Mouse (Mus musculus) limb, embryonic 11.5 days (tissue): ENCODE measurements around the gene Rpl36al. TPM values are rescaled to one million over a fixed set of nuclear protein-coding genes. Genes with fewer than 3 reads are reported as not detected.

Source experiments
- ATAC-seq: fragments of 200-750 bp; cut with Nextera tagmentation; 2 replicates; pipeline ENCODE4 v1.8.0; 2017; ENCODE audit warnings: low read depth; ENCODE audit not compliant: insufficient number of reproducible peaks, low FRiP score, low TSS enrichment
- DNase-seq: peaks from one replicate; pipeline ENCODE4 v3.0.0-alpha.2; 2015; ENCODE audit warnings: low spot score
- H3K27ac ChIP-seq: fragments of 300-500 bp; sonication (generic); replicated peaks from 2 replicates; pipeline ENCODE4 v1.5.1; 2014; ENCODE audit warnings: low read depth, mild to moderate bottlenecking, low read length
- H3K27me3 ChIP-seq: fragments of 300-500 bp; sonication (generic); 2 replicates; pipeline ENCODE4 v1.6.1; 2014; ENCODE audit warnings: mild to moderate bottlenecking, low read length, mixed read lengths; ENCODE audit not compliant: control insufficient read depth, insufficient read depth
- H3K36me3 ChIP-seq: fragments of 300-500 bp; sonication (generic); 2 replicates; pipeline ENCODE4 v1.6.1; 2014; ENCODE audit warnings: mild to moderate bottlenecking, low read length, moderate library complexity, mixed read lengths; ENCODE audit not compliant: control insufficient read depth, insufficient read depth
- H3K4me1 ChIP-seq: fragments of 300-500 bp; sonication (generic); 2 replicates; pipeline ENCODE4 v1.6.1; 2014; ENCODE audit warnings: low read length, mixed read lengths; ENCODE audit not compliant: control insufficient read depth, insufficient read depth
- H3K4me2 ChIP-seq: fragments of 300-500 bp; sonication (generic); 2 replicates; pipeline ENCODE4 v1.6.1; 2014; ENCODE audit warnings: low read depth, mild to moderate bottlenecking, moderate library complexity; ENCODE audit not compliant: severe bottlenecking
- H3K4me3 ChIP-seq: fragments of 300-500 bp; sonication (generic); 2 replicates; pipeline ENCODE4 v1.5.1; 2014; ENCODE audit warnings: low read depth, low read length
- H3K9ac ChIP-seq: fragments of 300-500 bp; sonication (generic); 2 replicates; pipeline ENCODE4 v1.6.1; 2014; ENCODE audit warnings: mild to moderate bottlenecking, low read length
- H3K9me3 ChIP-seq: fragments of 300-500 bp; sonication (generic); 2 replicates; pipeline ENCODE4 v1.6.1; 2016; ENCODE audit warnings: low read length; ENCODE audit not compliant: control insufficient read depth
- WGBS: fragments of 180-500 bp; shearing (Covaris S2); extraction: QIAGEN DNeasy Blood & Tissue Kit; methylation state at CpG from one replicate; pipeline ENCODE4 v1.1.7; 2014; 5-methylcytosine and 5-hydroxymethylcytosine counted together
- polyA plus RNA-seq: library from polyadenylated mRNA; unstranded; fragments of >200 nt; fragmentation: Nextera tagmentation; extraction: Ambion mirVana; gene quantifications from 2 replicates; pipeline ENCODE4 v1.2.1, GENCODE M21; 2014

The Rpl36al gene
- 561 and 598 TPM in 2 replicates for polyA plus RNA-seq

DNA sequence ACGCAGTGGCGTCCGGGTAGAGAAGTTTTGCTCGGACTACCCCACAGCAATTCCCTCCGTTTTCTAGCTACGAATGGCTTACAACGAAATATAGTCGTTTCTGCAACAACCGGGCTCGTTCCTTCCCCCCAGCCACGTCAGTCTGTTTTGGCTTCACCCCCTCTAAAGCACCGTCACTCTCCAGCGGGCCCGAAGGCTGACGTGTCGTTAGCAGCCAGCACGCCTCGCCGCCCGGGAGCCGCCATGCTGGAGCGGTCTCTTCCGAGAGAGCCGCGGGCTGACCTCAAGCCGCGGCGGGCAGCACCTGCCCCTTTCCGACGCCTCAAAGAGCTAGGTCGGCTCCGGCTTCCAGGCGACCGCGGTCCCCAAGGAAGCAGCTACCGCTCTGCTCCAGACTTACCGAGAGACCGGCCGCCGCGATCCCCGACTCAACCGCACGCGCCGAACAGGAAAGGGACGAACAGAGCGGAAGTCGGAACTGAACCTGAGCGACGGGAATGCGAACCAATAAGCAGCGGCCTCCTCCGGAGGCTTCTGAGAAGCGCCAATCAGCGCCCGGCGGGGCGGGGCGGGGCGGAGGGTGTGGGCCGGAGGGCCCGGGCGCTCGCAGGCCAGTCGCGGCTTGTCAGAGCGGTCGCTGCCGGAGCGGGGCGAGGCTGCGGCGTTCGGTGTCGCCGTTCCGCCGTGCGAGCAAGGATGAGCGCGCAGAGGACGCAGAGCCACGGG is at the start of gene Rpl36al, which contains the start of gene Mgat2:
Gene Rpl36al, minus strand, starts transcription at position 501 of the 726 bp plus-strand sequence.
Gene Mgat2, plus strand, starts transcription at position 575 of the 726 bp plus-strand sequence.
- peak within 1 kb of the TSS; percentile 93 for H3K4me3 ChIP-seq
- peak within 1 kb of the TSS; percentile 73 for H3K27ac ChIP-seq
- peaks cover 7% of the 10 kb centered on the region for H3K4me1 ChIP-seq
- no peaks in the 10 kb centered on the region for H3K27me3 ChIP-seq
- DNase-seq: peak; percentile 98
- peak within 1 kb of the TSS; percentile 94 for H3K4me2 ChIP-seq
- peaks cover 2% of the 10 kb centered on the region for H3K36me3 ChIP-seq
- peak; percentile 99 for ATAC-seq
- H3K9ac ChIP-seq: peak within 1 kb of the TSS; percentile 89
- H3K9me3 ChIP-seq: no peaks in the 10 kb centered on the region
- WGBS: under 1% methylated on average over 79 of the region's 84 CpGs

DNA sequence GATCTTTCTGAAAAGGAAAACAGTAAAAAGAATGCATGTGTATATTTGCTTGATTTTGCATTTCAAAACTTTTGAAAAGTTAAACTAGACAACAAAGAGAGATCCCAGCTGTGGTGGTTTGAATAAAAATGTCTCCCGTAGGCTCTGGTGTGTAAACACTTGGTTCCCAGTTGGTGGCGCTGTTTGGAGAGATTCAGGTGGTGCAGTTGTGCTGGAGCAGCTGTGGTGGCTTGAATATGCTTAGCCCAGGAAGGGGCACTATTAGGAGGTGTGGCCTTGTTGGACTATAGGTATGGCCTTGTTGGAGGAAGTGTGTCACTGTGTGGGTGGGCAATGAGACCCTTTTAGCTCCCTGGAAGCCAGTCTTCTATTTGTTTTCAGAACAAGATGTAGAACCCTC is 45.4 kb upstream of the Rpl36al start:
- 61% methylated on average over 2 of the region's 2 CpGs for WGBS
- Histone ChIP-seq H3K27me3 (no peaks in the 10 kb centered on the region), H3K9me3 (no peaks in the 10 kb centered on the region), H3K4me2 (no peak overlapping the region), H3K9ac (no peak overlapping the region), H3K4me1 (no peaks in the 10 kb centered on the region), H3K36me3 (no peaks in the 10 kb centered on the region), H3K27ac (no peak overlapping the region), H3K4me3 (no peak overlapping the region)
- ATAC-seq (no peak), DNase-seq (no peak)

DNA sequence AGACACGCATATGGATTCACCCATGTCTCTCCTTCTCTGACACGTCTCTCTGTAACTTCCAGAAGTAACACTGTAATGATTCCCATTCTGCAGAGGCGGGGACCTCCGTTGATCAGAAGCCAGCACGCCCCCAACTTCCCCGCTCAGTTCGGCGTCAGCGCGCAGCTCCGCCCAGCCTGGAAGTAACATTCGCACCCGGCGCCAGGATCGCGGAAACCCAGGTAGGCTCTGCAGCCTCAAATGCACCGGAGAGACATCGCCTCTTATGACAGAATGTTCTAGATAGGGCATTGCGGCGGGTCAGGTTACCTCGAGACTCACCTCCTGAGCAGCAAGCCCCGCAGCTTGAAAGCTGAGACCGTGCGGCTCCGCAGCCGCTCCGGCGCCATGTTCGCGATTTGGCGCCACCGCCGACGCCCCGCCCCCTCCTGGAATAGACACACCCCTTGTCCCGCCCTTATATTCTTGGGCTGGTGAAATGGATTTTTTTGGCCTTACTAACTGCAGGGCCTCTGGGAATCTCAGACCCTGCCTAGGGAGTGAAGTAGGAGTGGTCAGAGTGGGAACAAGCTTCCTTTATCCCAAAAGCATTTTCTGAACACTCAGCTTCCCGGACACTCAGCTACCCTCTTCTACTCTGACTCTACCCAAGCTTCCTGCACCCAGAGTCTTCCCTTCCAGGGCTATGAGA is 44.0 kb upstream of the Rpl36al start, which contains the start of gene Pole2:
Gene Pole2, minus strand, starts transcription at position 420 of the 691 bp plus-strand sequence.
- peak within 1 kb of the TSS; percentile 78 for H3K9ac ChIP-seq
- peak; percentile 92 for ATAC-seq

DNA sequence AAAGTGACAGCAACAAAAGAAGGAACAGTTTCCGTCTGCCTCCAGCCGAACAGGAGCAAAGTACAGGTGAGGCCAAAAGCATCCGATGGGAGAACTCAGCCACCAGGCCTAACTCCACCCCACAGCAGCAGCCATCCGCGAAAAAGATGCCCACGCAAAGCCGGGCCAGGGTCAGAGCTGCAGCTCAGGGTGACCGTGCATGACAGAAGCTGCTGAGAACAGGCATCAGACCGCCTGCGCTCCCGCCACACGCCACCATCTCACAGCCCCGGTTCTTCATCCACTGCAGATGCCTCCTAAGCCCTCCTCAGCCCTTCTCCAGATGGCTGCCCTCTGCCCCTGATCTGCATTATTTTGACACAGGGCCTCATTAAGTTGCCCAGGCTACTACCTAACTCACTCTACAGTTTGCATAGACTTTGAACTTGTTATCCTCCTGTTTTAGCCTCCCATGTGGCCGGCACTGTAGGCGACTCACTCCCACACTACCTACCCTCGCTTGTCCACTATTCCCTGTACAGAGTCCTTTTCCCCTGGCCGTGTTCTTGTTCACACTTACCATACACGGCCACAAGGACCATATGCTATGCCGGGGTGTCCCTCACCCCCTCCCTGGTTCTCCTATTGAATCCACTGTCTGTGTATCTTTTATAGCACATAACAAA is 36.9 kb upstream of the Rpl36al start:
- WGBS: 92% methylated on average over 17 of the region's 19 CpGs
- Histone ChIP-seq H3K4me3 (no peak overlapping the region), H3K9me3 (no peaks in the 10 kb centered on the region), H3K9ac (no peak overlapping the region), H3K36me3 (peaks cover 11% of the 10 kb centered on the region; the same call in 1 of the 2 replicates), H3K27me3 (no peaks in the 10 kb centered on the region), H3K4me2 (no peak overlapping the region), H3K27ac (no peak overlapping the region), H3K4me1 (no peaks in the 10 kb centered on the region)
- no peak for ATAC-seq
- DNase-seq: no peak

More for the DNA sequence above, 44.0 kb upstream of the Rpl36al start, which contains the start of gene Pole2:
- peak within 1 kb of the TSS; percentile 45 for H3K4me2 ChIP-seq
- DNase-seq: peak; percentile 90
- H3K4me1 ChIP-seq: no peaks in the 10 kb centered on the region
- peak within 1 kb of the TSS; percentile 61 for H3K4me3 ChIP-seq
- peaks cover 3% of the 10 kb centered on the region; the same call in 1 of the 2 replicates for H3K36me3 ChIP-seq
- WGBS: under 1% methylated on average over 37 of the region's 37 CpGs
- no peaks in the 10 kb centered on the region for H3K27me3 ChIP-seq
- peak within 1 kb of the TSS; percentile 78 for H3K27ac ChIP-seq
- no peaks in the 10 kb centered on the region for H3K9me3 ChIP-seq

DNA sequence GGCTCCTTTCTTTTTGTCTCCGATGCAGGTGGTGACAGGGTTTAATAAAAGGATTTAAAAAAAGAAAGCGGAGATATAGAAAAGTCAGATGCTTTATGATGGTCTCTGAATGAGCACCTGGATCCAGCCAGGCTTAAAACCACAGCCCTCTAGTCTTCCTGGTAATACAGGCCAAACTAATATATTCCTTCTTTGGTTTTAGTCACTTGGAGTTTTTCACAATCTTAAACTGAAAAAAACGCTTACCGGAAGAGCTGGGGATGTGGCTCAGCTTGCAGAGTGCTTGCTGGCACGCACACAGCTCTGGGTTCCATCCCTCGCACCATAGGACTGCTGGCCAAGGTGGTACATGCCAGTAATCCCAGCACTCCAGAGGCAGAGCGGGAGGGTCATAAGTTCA is 32.7 kb upstream of the Rpl36al start:
- 93% methylated on average over 7 of the region's 7 CpGs for WGBS
- Histone ChIP-seq H3K4me2 (no peak overlapping the region), H3K9ac (no peak overlapping the region), H3K4me1 (no peaks in the 10 kb centered on the region), H3K36me3 (peaks cover 12% of the 10 kb centered on the region), H3K4me3 (no peak overlapping the region), H3K27ac (no peak overlapping the region), H3K9me3 (no peaks in the 10 kb centered on the region), H3K27me3 (no peaks in the 10 kb centered on the region)
- DNase-seq: no peak
- ATAC-seq: no peak

DNA sequence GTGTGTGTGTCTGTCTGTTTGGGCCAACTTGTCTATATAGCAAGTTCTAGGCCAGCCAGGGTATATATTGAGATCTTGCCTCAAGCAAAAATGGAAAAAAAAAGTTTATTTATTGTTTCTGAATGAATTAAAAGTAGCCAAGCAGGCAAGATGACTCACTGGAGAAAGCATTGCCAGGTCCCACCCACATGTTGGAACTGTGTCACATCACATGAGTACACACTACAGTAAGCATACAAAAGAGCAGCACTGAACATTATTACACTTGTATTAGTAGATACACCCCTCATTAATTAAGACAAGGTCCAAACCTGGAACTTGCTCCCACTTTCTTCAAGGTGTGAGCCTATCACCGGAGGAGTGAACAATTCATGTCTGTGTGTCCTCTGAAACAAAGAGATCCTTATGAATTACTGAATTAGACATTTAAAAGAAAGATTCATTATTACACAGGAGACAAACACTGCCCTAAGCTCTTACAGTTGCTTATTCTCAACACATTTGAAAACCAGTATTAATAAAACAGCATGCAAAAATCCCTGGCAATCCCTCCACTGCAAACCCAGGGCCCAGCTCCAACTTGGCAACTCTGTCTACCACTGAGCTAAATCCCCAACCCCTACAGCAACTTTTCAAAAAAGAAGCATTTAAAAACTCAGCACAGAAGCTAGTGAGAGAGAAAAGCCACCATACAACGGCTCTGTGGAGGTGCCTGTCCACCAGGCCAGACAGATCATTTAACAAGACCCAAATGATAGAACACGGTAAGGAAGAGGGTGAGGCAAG is 31.3 kb upstream of the Rpl36al start:
- Histone ChIP-seq H3K4me3 (no peak overlapping the region), H3K9me3 (no peaks in the 10 kb centered on the region), H3K9ac (no peak overlapping the region), H3K4me2 (no peak overlapping the region), H3K4me1 (no peaks in the 10 kb centered on the region), H3K27ac (no peak overlapping the region), H3K36me3 (peaks cover 9% of the 10 kb centered on the region), H3K27me3 (no peaks in the 10 kb centered on the region)
- DNase-seq (no peak), ATAC-seq (no peak)
- WGBS: 92% methylated on average over 3 of the region's 3 CpGs

DNA sequence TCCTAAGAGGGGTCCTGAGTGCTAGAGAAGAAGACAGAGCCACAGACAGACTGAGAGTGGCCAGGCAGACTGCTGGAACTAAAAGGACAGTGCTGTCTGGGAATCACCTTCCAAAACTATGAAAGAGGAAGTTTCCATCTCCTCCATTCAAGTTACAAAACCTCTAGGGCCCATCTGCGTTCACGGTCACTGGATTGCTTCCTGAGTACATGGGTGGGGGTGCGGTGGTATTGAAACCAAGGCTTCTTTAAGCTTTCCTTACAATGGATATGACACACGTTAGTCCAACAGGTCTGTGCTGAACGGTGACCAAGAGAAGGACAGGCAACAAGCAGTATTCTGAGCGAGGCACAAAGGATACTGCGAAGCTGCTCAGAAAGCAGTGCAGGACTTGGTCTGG is 30.5 kb upstream of the Rpl36al start:
- no peak for DNase-seq

More for the DNA sequence above, 30.5 kb upstream of the Rpl36al start:
- no peak overlapping the region for H3K4me2 ChIP-seq
- H3K4me3 ChIP-seq: no peak overlapping the region
- no peak overlapping the region for H3K27ac ChIP-seq
- no peaks in the 10 kb centered on the region for H3K9me3 ChIP-seq
- no peaks in the 10 kb centered on the region for H3K4me1 ChIP-seq
- H3K9ac ChIP-seq: no peak overlapping the region
- H3K27me3 ChIP-seq: no peaks in the 10 kb centered on the region
- no peak for ATAC-seq
- H3K36me3 ChIP-seq: peaks cover 8% of the 10 kb centered on the region
- 93% methylated on average over 7 of the region's 7 CpGs for WGBS
